In genomic region chr14:120294480-120294879, GRCm38 (mm10) we compare ENCODE assay signal across 16 mouse cellular contexts. TPM values are rescaled to one million over a fixed set of nuclear protein-coding genes. Genes with fewer than 3 reads are reported as not detected.
DNase-seq lines count a peak whose midpoint lies in the region; ATAC-seq and TF ChIP-seq lines count a peak whose summit lies in the region.
"Had no signal": no experiment of that assay in that cellular context is flagged by ENCODE, and none has a peak within 500 bp of the region (broad histone marks: within the 10 kb centered on the region; RNA-seq: fewer than 3 reads in every experiment).

No protein-coding gene starts in this region.

- 84% methylated on average over 6 of the region's 6 CpGs for WGBS in intestine, embryonic 16.5 days
- WGBS in intestine, postnatal 0 days, result 83% methylated on average over 6 of the region's 6 CpGs
- 74% methylated on average over 6 of the region's 6 CpGs for WGBS in heart, embryonic 14.5 days

- peak; percentile 59 for DNase-seq in thymus, postnatal 0 days (ENCODE audit: low spot score)
- no peak for DNase-seq in thymus, postnatal 14 days
- DNase-seq in spleen, postnatal 10 days (ENCODE audit: low spot score in 2 of 2), result no peak
- DNase-seq in embryo, embryonic 10.5 days (ENCODE audit: low spot score), result no peak
- DNase-seq: cerebellum, postnatal 14 days; kidney, adult 9 months; right cerebral cortex, adult 18-20 months; thymus, postnatal 4 days had no signal

- no peak overlapping the region for H3K4me2 ChIP-seq in intestine, embryonic 16.5 days (ENCODE audit: low read depth, low read length)
- no peak overlapping the region for H3K4me2 ChIP-seq in intestine, postnatal 0 days (replicated peaks; ENCODE audit: low read depth)
- H3K4me2 ChIP-seq in heart, embryonic 14.5 days (ENCODE audit: low read length), result no peak overlapping the region
- H3K4me2 ChIP-seq: embryonic facial prominence, embryonic 15.5 days; hindbrain, embryonic 13.5 days had no signal

- 0 out of 2 replicates have a peak overlapping the region, but pooled peaks have one; percentile 15 for H3K27ac ChIP-seq in intestine, embryonic 16.5 days (ENCODE audit: low read length)
- no peak overlapping the region for H3K27ac ChIP-seq in intestine, postnatal 0 days (ENCODE audit: low read depth, low read length)
- H3K27ac ChIP-seq in heart, embryonic 14.5 days (replicated peaks in 1 of 2; ENCODE audit: control insufficient read depth in 1 of 2, insufficient read depth in 1 of 2, low read depth in 2 of 2, low read length in 2 of 2), result peak overlapping the region; percentile 18 to 77
- H3K27ac ChIP-seq: hindbrain, embryonic 13.5 days; macrophage had no signal

- TF ChIP-seq CTCF in intestine, postnatal 0 days (IDR thresholded peaks at IDR 0.05; ENCODE audit: low read depth), result no peak

- peaks cover 64% of the 10 kb centered on the region for H3K4me1 ChIP-seq in intestine, embryonic 16.5 days (ENCODE audit: control insufficient read depth, insufficient read depth, low read length)
- H3K4me1 ChIP-seq in intestine, postnatal 0 days (replicated peaks; ENCODE audit: control insufficient read depth, insufficient read depth, low read length), result peaks cover 40% of the 10 kb centered on the region
- H3K4me1 ChIP-seq in heart, embryonic 14.5 days (ENCODE audit: control insufficient read depth in 2 of 2, insufficient read depth in 2 of 2, low read length in 2 of 2), result peaks cover 44 to 89% of the 10 kb centered on the region in 2 experiments

- ATAC-seq in intestine, embryonic 16.5 days, result no peak
- ATAC-seq in intestine, postnatal 0 days, result no peak
- no peak for ATAC-seq in heart, embryonic 14.5 days (ENCODE audit: insufficient number of reproducible peaks, insufficient read depth, low FRiP score, low read depth)
- ATAC-seq: forebrain, embryonic 14.5 days had no signal

- H3K36me3 ChIP-seq in intestine, embryonic 16.5 days (ENCODE audit: control insufficient read depth, insufficient read depth, low read length), result 0 out of 2 replicates have a peak, but pooled peaks cover 3% of the 10 kb centered on the region
- H3K36me3 ChIP-seq in intestine, postnatal 0 days (ENCODE audit: control insufficient read depth, insufficient read depth), result peaks cover 11% of the 10 kb centered on the region
- peaks cover 22% of the 10 kb centered on the region for H3K36me3 ChIP-seq in heart, embryonic 14.5 days (ENCODE audit: control insufficient read depth, insufficient read depth, low read length)
- H3K36me3 ChIP-seq: hindbrain, embryonic 13.5 days had no signal

- H3K9ac ChIP-seq in intestine, embryonic 16.5 days (ENCODE audit: low read depth, low read length), result no peak overlapping the region
- H3K9ac ChIP-seq in intestine, postnatal 0 days (ENCODE audit: low read depth, low read length), result no peak overlapping the region
- no peak overlapping the region for H3K9ac ChIP-seq in heart, embryonic 14.5 days (ENCODE audit: low read length)
- H3K9ac ChIP-seq: embryonic facial prominence, embryonic 15.5 days; hindbrain, embryonic 13.5 days had no signal

- H3K4me3 ChIP-seq in intestine, embryonic 16.5 days (ENCODE audit: low read length), result no peak overlapping the region
- no peak overlapping the region for H3K4me3 ChIP-seq in intestine, postnatal 0 days (ENCODE audit: low read depth, low read length)
- no peak overlapping the region for H3K4me3 ChIP-seq in heart, embryonic 14.5 days (ENCODE audit: control insufficient read depth in 1 of 2, insufficient read depth in 1 of 2, low read depth in 1 of 2, low read length in 2 of 2)
- H3K4me3 ChIP-seq: embryonic facial prominence, embryonic 15.5 days; hindbrain, embryonic 13.5 days had no signal

- H3K27me3 ChIP-seq in intestine, embryonic 16.5 days (replicated peaks; ENCODE audit: control insufficient read depth, insufficient read depth, low read length), result no peaks in the 10 kb centered on the region
- H3K27me3 ChIP-seq in intestine, postnatal 0 days (replicated peaks; ENCODE audit: control insufficient read depth, insufficient read depth, low read length), result no peaks in the 10 kb centered on the region
- no peaks in the 10 kb centered on the region for H3K27me3 ChIP-seq in heart, embryonic 14.5 days (ENCODE audit: control insufficient read depth, insufficient read depth, low read length)
- H3K27me3 ChIP-seq: CH12.LX; embryonic facial prominence, embryonic 15.5 days; hindbrain, embryonic 13.5 days had no signal

- no peaks in the 10 kb centered on the region for H3K9me3 ChIP-seq in intestine, embryonic 16.5 days (ENCODE audit: control insufficient read depth, low read length)
- no peaks in the 10 kb centered on the region for H3K9me3 ChIP-seq in intestine, postnatal 0 days (ENCODE audit: control insufficient read depth)
- H3K9me3 ChIP-seq in heart, embryonic 14.5 days (ENCODE audit: control insufficient read depth, low read length), result no peaks in the 10 kb centered on the region
- H3K9me3 ChIP-seq: embryonic facial prominence, embryonic 15.5 days; hindbrain, embryonic 13.5 days had no signal

RNA-seq across cellular contexts. Expression of gene Mbnl2, which starts 19.0 kb away (rescaled TPM):
- polyA plus RNA-seq in intestine, embryonic 16.5 days (2015; fragmentation: Nextera tagmentation; extraction: Ambion mirVana), result 114 and 127 TPM in 2 replicates
- polyA plus RNA-seq in intestine, postnatal 0 days (2015; fragmentation: Nextera tagmentation; extraction: Ambion mirVana), result 94.4 and 99.0 TPM in 2 replicates
- 81.9 and 91.2 TPM in 2 replicates for polyA plus RNA-seq in thymus, postnatal 0 days (2015; fragmentation: Nextera tagmentation; extraction: Ambion mirVana)
- polyA plus RNA-seq in heart, embryonic 14.5 days (2014; fragmentation: Nextera tagmentation; extraction: Ambion mirVana), result 129 and 130 TPM in 2 replicates
